Mouse (Mus musculus) MEL (cell line): ENCODE data around the gene Pccb. TPM values are rescaled to one million over a fixed set of nuclear protein-coding genes. Genes with fewer than 3 reads are reported as not detected.

Source experiments
- DNase-seq: peaks from one replicate; pipeline ENCODE4 v3.0.0; 2011; ENCODE audit warnings: low read depth, low spot score
- H3K27ac ChIP-seq: 2 replicates; pipeline ENCODE4 v1.5.1; 2012; ENCODE audit warnings: low read depth, mild to moderate bottlenecking, control low read depth, low read length, moderate library complexity; ENCODE audit not compliant: control insufficient read depth
- H3K27me3 ChIP-seq, 2 experiments: fragments of 150-350 bp in 1 of 2; sonication (generic) in 1 of 2; 2 replicates each; pipeline ENCODE4 v1.6.1; 2012; ENCODE audit warnings: low read length in 2 of 2, mild to moderate bottlenecking in 2 of 2, improper control_type of control experiment in 1 of 2, moderate library complexity in 1 of 2; ENCODE audit not compliant: insufficient read depth in 2 of 2, control insufficient read depth in 1 of 2
- H3K36me3 ChIP-seq, 2 experiments: 2 replicates each; pipeline ENCODE4 v1.6.1; 2012 to 2014; ENCODE audit warnings: low read length in 2 of 2, improper control_type of control experiment in 1 of 2, inconsistent platforms in 1 of 2, mild to moderate bottlenecking in 1 of 2; ENCODE audit not compliant: insufficient read depth in 2 of 2, control insufficient read depth in 1 of 2
- H3K4me1 ChIP-seq, 2 experiments: fragments of 150-350 bp in 1 of 2; sonication (generic) in 1 of 2; 2 replicates each; pipeline ENCODE4 v1.6.1; 2012; ENCODE audit warnings: low read length in 2 of 2, improper control_type of control experiment in 1 of 2, mild to moderate bottlenecking in 1 of 2; ENCODE audit not compliant: insufficient read depth in 2 of 2, control insufficient read depth in 1 of 2
- H3K4me3 ChIP-seq, 2 experiments: fragments of 150-350 bp in 1 of 2; sonication (generic) in 1 of 2; 2 replicates each; pipeline ENCODE4 v1.5.1; 2012; ENCODE audit warnings: low read depth in 2 of 2, low read length in 2 of 2, mild to moderate bottlenecking in 2 of 2, moderate library complexity in 2 of 2, control low read depth in 1 of 2, improper control_type of control experiment in 1 of 2; ENCODE audit not compliant: control insufficient read depth in 1 of 2, insufficient read depth in 1 of 2
- H3K79me2 ChIP-seq: 2 replicates; pipeline ENCODE4 v1.6.1; 2012; ENCODE audit warnings: mild to moderate bottlenecking, low read length, moderate library complexity; ENCODE audit not compliant: control insufficient read depth, poor library complexity, insufficient read depth
- H3K9ac ChIP-seq: 2 replicates; pipeline ENCODE4 v1.6.1; 2012; ENCODE audit warnings: low read depth, mild to moderate bottlenecking, control low read depth, low read length, moderate library complexity; ENCODE audit not compliant: control insufficient read depth, poor library complexity, severe bottlenecking
- H3K9me3 ChIP-seq: fragments of 150-350 bp; sonication (generic); replicated peaks from 2 replicates; pipeline ENCODE4 v1.6.1; 2012; ENCODE audit warnings: mild to moderate bottlenecking, low read length, improper control_type of control experiment, moderate library complexity; ENCODE audit not compliant: insufficient read depth
- BHLHE40 ChIP-seq: IDR thresholded peaks from 2 replicates; pipeline ENCODE4 v1.6.1; 2012; ENCODE audit warnings: low read depth, mild to moderate bottlenecking, inconsistent platforms, low read length, improper control_type of control experiment, borderline replicate concordance
- CHD1 ChIP-seq: IDR thresholded peaks from 2 replicates; pipeline ENCODE4 v1.6.1; 2012; ENCODE audit warnings: low read depth, mild to moderate bottlenecking, inconsistent platforms, low read length, improper control_type of control experiment
- CHD2 ChIP-seq: IDR thresholded peaks from 2 replicates; pipeline ENCODE4 v1.6.1; 2011; ENCODE audit warnings: low read length, improper control_type of control experiment
- CTCF ChIP-seq, 3 experiments: IDR thresholded peaks in 2 of 3; conservative IDR thresholded peaks in 1 of 3; 2 replicates each; pipeline ENCODE4 v1.5.1; 2011 to 2012; ENCODE audit warnings: low read length in 3 of 3, low read depth in 2 of 3, mild to moderate bottlenecking in 2 of 3, improper control_type of control experiment in 1 of 3, inconsistent platforms in 1 of 3, mixed read lengths in 1 of 3, moderate library complexity in 1 of 3; ENCODE audit not compliant: control insufficient read depth in 1 of 3, insufficient read depth in 1 of 3, poor library complexity in 1 of 3, severe bottlenecking in 1 of 3
- EP300 ChIP-seq, 2 experiments: IDR thresholded peaks; 2 replicates each; pipeline ENCODE4 v1.6.1; 2011; ENCODE audit warnings: improper control_type of control experiment in 2 of 2, low read length in 2 of 2, low read depth in 1 of 2, mild to moderate bottlenecking in 1 of 2
- GATA1 ChIP-seq: IDR thresholded peaks from 2 replicates; pipeline ENCODE4 v1.6.1; 2011; ENCODE audit warnings: low read depth, low read length, improper control_type of control experiment
- JUND ChIP-seq: IDR thresholded peaks from 2 replicates; pipeline ENCODE4 v1.6.1; 2011; ENCODE audit warnings: low read depth, mild to moderate bottlenecking, improper control_type of control experiment, low read length
- MAX ChIP-seq: IDR thresholded peaks from 2 replicates; pipeline ENCODE4 v1.6.1; 2011; ENCODE audit warnings: low read length, improper control_type of control experiment
- MAZ ChIP-seq: IDR thresholded peaks from 2 replicates; pipeline ENCODE4 v1.6.1; 2012; ENCODE audit warnings: low read depth, mild to moderate bottlenecking, inconsistent platforms, low read length, improper control_type of control experiment
- MEF2A ChIP-seq: IDR thresholded peaks from 2 replicates; pipeline ENCODE4 v1.6.1; 2014; ENCODE audit warnings: low read depth, mild to moderate bottlenecking, inconsistent platforms, low read length, improper control_type of control experiment; ENCODE audit not compliant: poor library complexity, insufficient replicate concordance, severe bottlenecking; ENCODE audit errors: extremely low read depth
- MXI1 ChIP-seq: IDR thresholded peaks from 2 replicates; pipeline ENCODE4 v1.6.1; 2011; ENCODE audit warnings: mild to moderate bottlenecking, low read depth, low read length, improper control_type of control experiment
- MYB ChIP-seq: IDR thresholded peaks from 2 replicates; pipeline ENCODE4 v1.6.1; 2011; ENCODE audit warnings: mild to moderate bottlenecking, low read depth, low read length, improper control_type of control experiment
- MYC ChIP-seq: IDR thresholded peaks from 2 replicates; pipeline ENCODE4 v1.6.1; 2011; ENCODE audit warnings: low read depth, mild to moderate bottlenecking, low read length, improper control_type of control experiment, moderate library complexity
- POLR2AphosphoS5 ChIP-seq: IDR thresholded peaks from 2 replicates; pipeline ENCODE4 v1.6.1; 2012; ENCODE audit warnings: low read depth, borderline replicate concordance, mild to moderate bottlenecking, inconsistent platforms, low read length, moderate library complexity, mixed read lengths
- RCOR1 ChIP-seq: IDR thresholded peaks from 2 replicates; pipeline ENCODE4 v1.6.1; 2012; ENCODE audit warnings: low read depth, mild to moderate bottlenecking, inconsistent platforms, low read length, improper control_type of control experiment
- SIN3A ChIP-seq: IDR thresholded peaks from 2 replicates; pipeline ENCODE4 v1.6.1; 2012; ENCODE audit warnings: low read length, improper control_type of control experiment, inconsistent platforms
- TAL1 ChIP-seq: IDR thresholded peaks from 2 replicates; pipeline ENCODE4 v1.6.1; 2012; ENCODE audit warnings: mild to moderate bottlenecking, inconsistent platforms, low read length, moderate library complexity, mixed read lengths
- TBP ChIP-seq: IDR thresholded peaks from 2 replicates; pipeline ENCODE4 v1.8.0; 2011; ENCODE audit warnings: low read depth, low read length, improper control_type of control experiment
- TCF12 ChIP-seq: IDR thresholded peaks from 2 replicates; pipeline ENCODE4 v1.6.1; 2014; ENCODE audit warnings: low read depth, mild to moderate bottlenecking, inconsistent platforms, low read length, improper control_type of control experiment, moderate library complexity
- UBTF ChIP-seq: IDR thresholded peaks from 2 replicates; pipeline ENCODE4 v1.6.1; 2012; ENCODE audit warnings: low read depth, mild to moderate bottlenecking, inconsistent platforms, low read length, improper control_type of control experiment, moderate library complexity, borderline replicate concordance; ENCODE audit not compliant: insufficient read depth
- USF1 ChIP-seq: IDR thresholded peaks from 2 replicates; pipeline ENCODE4 v1.6.1; 2014; ENCODE audit warnings: low read depth, mild to moderate bottlenecking, inconsistent platforms, low read length, improper control_type of control experiment, moderate library complexity
- ZMIZ1 ChIP-seq: IDR thresholded peaks from 2 replicates; pipeline ENCODE4 v1.6.1; 2012; ENCODE audit warnings: low read depth, mild to moderate bottlenecking, inconsistent platforms, low read length, improper control_type of control experiment, moderate library complexity
- ZNF384 ChIP-seq: IDR thresholded peaks from 2 replicates; pipeline ENCODE4 v1.6.1; 2012; ENCODE audit warnings: low read depth, mild to moderate bottlenecking, inconsistent platforms, low read length, improper control_type of control experiment
- polyA plus RNA-seq, 2 experiments: library from polyadenylated mRNA; stranded (reverse) in 1 of 2; unstranded in 1 of 2; fragments of >175 nt in 1 of 2; fragments of >200 nt in 1 of 2; gene quantifications; 2 replicates each; pipeline versions ENCODE4 v1.2.1 to v1.2.4; 2012; ENCODE audit warnings: low replicate concordance in 2 of 2, low read depth in 1 of 2; ENCODE audit not compliant: insufficient read length in 2 of 2, insufficient read depth in 1 of 2, missing spikeins in 1 of 2
- total RNA-seq: library from RNA; depleted of rRNA; stranded (reverse); fragments of 300-350 nt; gene quantifications from 2 replicates; pipeline ENCODE4 v1.2.3, GENCODE M21; 2012

Gene Pccb
- total and polyA plus RNA-seq, 3 experiments, result 13.2 to 21.1 TPM; not detected in 1

- H3K9me3 ChIP-seq, result no peaks in the 10 kb centered on the region
- H3K9ac ChIP-seq, result no peak overlapping the region
- no peak overlapping the region for H3K27ac ChIP-seq
- no peak overlapping the region for H3K4me3 ChIP-seq
- no peaks in the 10 kb centered on the region for H3K27me3 ChIP-seq
- DNase-seq, result no peak
- H3K36me3 ChIP-seq, result peaks cover 0 to 7% of the 10 kb centered on the region in 2 experiments; a peak in 2 of 4 replicates
- peaks cover 0 to 5% of the 10 kb centered on the region in 2 experiments; a peak in 1 of 4 replicates for H3K4me1 ChIP-seq
- TF ChIP-seq MAX (no peak), ZNF384 (no peak)
- H3K79me2 ChIP-seq, result no peaks in the 10 kb centered on the region
Measured at GRCm38 (mm10) chr9:100969461-100969860, 65.2 kb downstream of the Pccb start.

GRCm38 (mm10) chr9:100964106-100964505 is 70.6 kb downstream of the Pccb start:
- peak; percentile 77 for TF ChIP-seq RCOR1
- TF ChIP-seq UBTF, result no peak
- peak; percentile 10; the same call in 1 of the 2 replicates for TF ChIP-seq GATA1
- TF ChIP-seq TCF12, result peak; percentile 32; the same call in 1 of the 2 replicates
- no peak for TF ChIP-seq JUND
- TF ChIP-seq EP300 (IDR thresholded peaks at IDR 0.05; ENCODE audit: low read depth in 1 of 2, low read length in 2 of 2), result peak; percentile 53 to 73; a peak in 2 of 4 replicates
- 0 out of 2 replicates have a peak, but pooled peaks have one; percentile 22 for TF ChIP-seq MEF2A
- peak; percentile 61; the same call in 1 of the 2 replicates for TF ChIP-seq MYB
- no peak for TF ChIP-seq CTCF (IDR thresholded peaks at IDR 0.05 in 2 of 3, conservative IDR thresholded peaks at IDR 0.05 in 1 of 3; ENCODE audit: control insufficient read depth in 1 of 3, insufficient read depth in 1 of 3, low read depth in 2 of 3, low read length in 3 of 3, poor library complexity in 1 of 3, severe bottlenecking in 1 of 3)
- Histone ChIP-seq H3K79me2 (no peaks in the 10 kb centered on the region), H3K9ac (peak overlapping the region; percentile 4), H3K36me3 (peaks cover 0 to 24% of the 10 kb centered on the region in 2 experiments; a peak in 2 of 4 replicates), H3K4me1 (peaks cover 10 to 14% of the 10 kb centered on the region in 2 experiments), H3K9me3 (no peaks in the 10 kb centered on the region), H3K4me3 (peak overlapping the region in 1 of 2 experiments; percentile 30; a peak in 2 of 4 replicates), H3K27me3 (no peaks in the 10 kb centered on the region), H3K27ac (peak overlapping the region; percentile 83)
- DNase-seq, result peak; percentile 77

GRCm38 (mm10) chr9:100963428-100963912 is 71.2 kb downstream of the Pccb start:
- Histone ChIP-seq H3K27ac (peak overlapping the region; percentile 83), H3K4me3 (peak overlapping the region; percentile 1 to 33; a peak in 2 of 4 replicates), H3K9ac (peak overlapping the region; percentile 4), H3K27me3 (no peaks in the 10 kb centered on the region), H3K4me1 (peaks cover 10 to 14% of the 10 kb centered on the region in 2 experiments), H3K79me2 (no peaks in the 10 kb centered on the region), H3K9me3 (no peaks in the 10 kb centered on the region), H3K36me3 (peaks cover 0 to 24% of the 10 kb centered on the region in 2 experiments; a peak in 2 of 4 replicates)
- DNase-seq, result peak; percentile 78
- TF ChIP-seq TBP (no peak), MEF2A (no peak), TAL1 (peak; percentile 22; the same call in 1 of the 2 replicates), RCOR1 (no peak; the same call in 1 of the 2 replicates), MAZ (no peak), BHLHE40 (no peak), EP300 (IDR thresholded peaks at IDR 0.05; ENCODE audit: low read depth in 1 of 2, low read length in 2 of 2) (no peak; a peak in 1 of 4 replicates), CHD2 (no peak), CHD1 (no peak), MAX (no peak), GATA1 (peak; percentile 31; the same call in 1 of the 2 replicates), MXI1 (no peak), POLR2AphosphoS5 (no peak), SIN3A (0 out of 2 replicates have a peak, but pooled peaks have one; percentile 6), MYC (0 out of 2 replicates have a peak, but pooled peaks have one; percentile 22), USF1 (no peak), ZMIZ1 (no peak), CTCF (IDR thresholded peaks at IDR 0.05 in 2 of 3, conservative IDR thresholded peaks at IDR 0.05 in 1 of 3; ENCODE audit: control insufficient read depth in 1 of 3, insufficient read depth in 1 of 3, low read depth in 2 of 3, low read length in 3 of 3, poor library complexity in 1 of 3, severe bottlenecking in 1 of 3) (no peak), UBTF (no peak)
